Mouse (Mus musculus) mature B cell (primary cell): Measurements from ENCODE around the gene Hlcs.

Source experiments
- in situ Hi-C: fragments of 300-500 bp; cut with MboI; formaldehyde crosslinking; loops from 2 replicates; pipeline ENCODE4 v1.14.3; 2019

The Hlcs gene

DNA sequence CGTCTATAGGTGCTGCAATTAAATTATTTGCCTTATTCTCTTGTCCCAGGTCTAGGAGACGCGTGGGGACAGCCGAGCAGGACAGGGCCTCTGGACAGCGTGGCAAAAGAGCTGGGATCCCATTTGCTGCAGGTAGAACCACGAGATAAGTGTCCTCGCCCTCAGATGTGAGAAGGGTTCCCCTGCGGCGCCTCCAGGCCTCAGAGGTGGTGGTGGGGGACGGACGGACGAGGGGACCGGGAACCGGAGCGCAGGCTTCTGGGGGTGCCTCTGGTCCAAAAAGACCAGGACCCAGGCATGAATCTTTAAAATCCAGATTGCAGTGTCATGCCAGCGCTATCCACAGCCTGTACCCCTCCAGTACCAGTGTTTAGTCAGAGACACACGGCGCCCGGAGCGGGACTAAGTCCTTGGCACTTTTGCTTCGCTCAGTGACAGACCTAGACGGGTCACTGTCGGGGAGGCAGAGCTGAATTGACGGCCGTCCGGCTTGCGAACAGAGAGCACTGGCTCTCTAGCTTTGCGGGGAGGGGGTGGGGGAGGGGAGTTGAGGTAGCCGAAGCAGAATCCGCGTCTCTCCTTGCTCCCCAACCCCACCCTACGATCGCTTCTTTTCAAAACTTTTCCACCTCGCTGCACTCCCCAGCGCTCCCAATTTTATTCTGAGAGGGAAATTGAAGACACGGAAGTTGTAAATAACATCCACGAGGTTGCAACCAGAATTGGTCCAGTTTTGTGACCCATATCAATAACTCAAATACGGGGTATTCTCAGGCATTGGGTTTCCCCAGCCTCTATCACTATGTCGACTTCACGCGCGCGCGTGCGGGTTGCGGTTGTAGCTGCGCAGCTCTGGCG, 218.9 kb downstream of the Hlcs start:
- in situ Hi-C loops, result no loop called here

DNA sequence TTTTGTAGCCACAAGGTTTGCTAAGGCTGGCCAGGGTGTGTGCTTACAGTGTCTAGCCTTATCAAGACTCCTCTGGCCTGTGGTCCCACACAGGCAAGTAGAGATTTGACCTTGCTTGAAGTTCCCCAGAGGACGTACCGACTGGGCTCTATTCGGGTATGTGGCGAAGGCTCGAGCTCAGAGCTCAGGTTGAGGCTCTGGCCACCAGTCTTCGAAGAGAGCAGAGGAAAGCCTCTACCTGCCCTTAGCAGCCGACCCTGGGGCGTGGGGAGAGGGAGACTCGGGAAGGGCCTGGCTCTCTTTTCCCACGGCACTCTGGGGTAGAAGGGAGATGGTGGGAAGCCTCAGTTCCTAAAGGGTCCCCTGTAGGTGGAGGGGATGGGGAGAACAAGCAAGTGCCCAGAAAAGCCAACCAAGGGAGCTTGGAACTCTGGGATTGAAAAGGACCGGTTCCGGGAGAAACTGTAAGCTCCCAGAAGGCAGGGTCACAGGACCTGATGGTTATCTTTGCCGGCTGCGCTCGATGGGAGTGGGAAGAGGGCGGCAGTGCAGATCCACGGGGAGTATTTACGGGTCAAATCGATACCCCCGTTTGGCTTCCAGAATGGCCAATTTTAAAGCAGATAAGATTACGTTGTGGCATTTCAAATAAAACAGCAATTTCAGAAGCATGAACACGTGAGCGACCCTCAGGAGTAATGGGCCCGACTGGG, 220.1 kb downstream of the Hlcs start:
- in situ Hi-C loops, result no loop called here

GRCm38 (mm10) chr16:94092511-94093150, 220.7 kb downstream of the Hlcs start:
- in situ Hi-C loops, result no loop called here

DNA sequence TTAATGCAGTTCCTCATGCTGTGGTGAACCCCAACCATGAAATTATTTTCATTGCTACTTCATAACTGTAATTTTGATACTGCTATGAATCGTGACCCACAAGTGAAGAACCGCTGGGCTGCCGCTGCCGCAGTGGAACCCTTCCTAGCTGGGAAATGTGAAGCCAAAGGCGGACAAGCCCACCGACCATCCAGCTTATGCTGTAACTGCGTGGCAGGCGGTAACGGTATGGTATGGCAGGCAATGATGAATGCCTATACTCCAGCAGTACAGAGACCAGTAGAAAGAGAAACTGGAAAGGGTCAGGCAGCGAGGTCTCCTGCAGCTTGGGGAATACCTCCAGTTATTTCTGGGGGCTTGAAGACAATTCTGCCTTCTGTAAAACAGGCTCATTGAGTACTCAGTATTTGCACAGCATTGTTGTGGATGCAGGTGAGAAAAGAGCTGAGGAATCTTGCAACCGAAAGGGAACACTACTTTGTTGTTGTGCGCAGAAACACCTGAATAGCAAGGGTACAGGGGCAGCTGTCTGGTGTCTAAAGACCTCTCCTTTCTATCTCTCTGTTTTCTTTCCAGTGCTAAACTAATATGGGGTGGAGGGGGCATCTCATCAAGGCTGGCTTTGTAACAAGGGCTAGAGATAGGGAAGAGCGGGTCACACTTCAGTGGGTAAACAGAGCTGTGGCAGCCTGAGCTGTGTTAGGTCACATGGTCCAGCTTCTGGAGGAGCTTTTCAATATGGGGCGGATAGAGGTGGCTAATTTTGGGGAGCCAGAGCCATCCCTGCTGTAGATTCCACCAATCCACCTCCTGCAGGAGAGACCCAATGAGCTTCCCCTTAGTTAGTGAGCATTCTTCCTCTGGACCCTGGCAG, 224.3 kb downstream of the Hlcs start:
- in situ Hi-C loops, result no loop called here

DNA sequence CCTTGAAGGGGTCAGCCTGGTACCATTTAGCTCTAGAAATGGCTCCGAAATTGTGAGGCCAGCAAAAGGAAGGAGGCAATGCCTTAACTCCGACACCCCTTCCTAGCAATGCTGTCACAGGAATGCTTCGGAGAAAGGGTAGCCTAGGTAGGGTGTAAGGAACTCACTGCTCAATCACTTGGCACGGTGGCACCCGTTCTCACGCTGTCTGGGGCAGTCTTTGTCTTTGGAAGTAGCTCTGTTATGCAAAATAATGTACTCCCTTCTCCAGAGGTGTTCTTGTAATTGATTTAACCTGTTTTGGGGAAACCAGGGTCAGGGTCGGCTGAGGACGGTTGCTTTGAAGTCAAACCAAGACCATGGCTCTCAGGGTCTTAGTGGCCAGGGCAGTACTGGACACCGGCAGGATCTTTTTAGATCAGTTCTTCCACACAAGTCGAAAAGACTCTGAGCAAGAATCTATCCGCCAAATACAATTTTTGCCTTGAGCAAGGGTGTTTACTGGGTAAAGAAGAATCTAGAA, 225.1 kb downstream of the Hlcs start:
- in situ Hi-C loops, result no loop called here

- in situ Hi-C loops, result no loop called here
These were observed 225.7 kb downstream of the Hlcs start for GRCm38 (mm10) chr16:94087570-94088225.

DNA sequence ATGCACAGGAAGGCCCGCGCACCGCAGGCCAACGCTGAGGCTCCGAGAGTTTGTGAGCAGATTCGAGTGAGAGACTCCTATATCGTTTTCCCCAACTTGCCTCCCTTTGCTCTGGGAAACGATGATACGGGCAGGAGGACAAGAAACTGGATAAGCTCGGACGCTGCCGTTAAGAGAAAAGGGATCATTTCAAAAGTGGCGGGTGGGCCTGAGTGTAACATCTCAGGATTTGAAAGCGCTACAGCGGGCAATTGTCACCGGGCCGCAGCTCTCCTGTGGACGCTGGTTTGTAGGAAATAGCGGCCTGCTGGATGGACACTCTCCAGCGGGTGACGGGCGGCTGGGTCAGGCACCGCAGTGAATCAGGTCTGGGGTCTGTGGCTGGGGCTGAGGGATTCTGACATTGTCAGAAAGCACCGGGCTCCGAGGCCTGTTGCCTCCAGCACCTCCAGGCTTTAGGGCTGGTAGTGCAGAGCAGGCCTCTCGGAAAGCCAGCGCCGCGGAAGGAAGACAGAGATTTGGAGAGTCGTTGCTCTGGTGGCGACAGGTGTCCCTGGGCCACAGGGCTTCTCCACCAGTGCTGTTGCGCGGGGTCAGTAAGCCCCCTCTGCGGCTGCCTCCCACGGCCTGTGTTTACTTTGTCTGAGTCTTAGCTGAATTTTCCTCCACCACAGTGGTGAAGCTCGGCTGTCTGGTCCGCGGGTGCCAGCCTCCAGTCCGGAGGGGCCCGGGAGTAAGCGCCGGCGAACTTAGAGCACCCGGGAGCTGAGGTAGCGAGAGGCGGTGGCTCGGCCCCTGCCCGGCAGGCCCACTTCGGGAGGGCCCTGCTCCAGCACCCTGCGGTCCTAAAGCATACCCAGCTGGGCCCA, 226.4 kb downstream of the Hlcs start:
- in situ Hi-C loops, result no loop called here

GRCm38 (mm10) chr16:94085603-94086285, 227.6 kb downstream of the Hlcs start:
- in situ Hi-C loops, result no loop called here

DNA sequence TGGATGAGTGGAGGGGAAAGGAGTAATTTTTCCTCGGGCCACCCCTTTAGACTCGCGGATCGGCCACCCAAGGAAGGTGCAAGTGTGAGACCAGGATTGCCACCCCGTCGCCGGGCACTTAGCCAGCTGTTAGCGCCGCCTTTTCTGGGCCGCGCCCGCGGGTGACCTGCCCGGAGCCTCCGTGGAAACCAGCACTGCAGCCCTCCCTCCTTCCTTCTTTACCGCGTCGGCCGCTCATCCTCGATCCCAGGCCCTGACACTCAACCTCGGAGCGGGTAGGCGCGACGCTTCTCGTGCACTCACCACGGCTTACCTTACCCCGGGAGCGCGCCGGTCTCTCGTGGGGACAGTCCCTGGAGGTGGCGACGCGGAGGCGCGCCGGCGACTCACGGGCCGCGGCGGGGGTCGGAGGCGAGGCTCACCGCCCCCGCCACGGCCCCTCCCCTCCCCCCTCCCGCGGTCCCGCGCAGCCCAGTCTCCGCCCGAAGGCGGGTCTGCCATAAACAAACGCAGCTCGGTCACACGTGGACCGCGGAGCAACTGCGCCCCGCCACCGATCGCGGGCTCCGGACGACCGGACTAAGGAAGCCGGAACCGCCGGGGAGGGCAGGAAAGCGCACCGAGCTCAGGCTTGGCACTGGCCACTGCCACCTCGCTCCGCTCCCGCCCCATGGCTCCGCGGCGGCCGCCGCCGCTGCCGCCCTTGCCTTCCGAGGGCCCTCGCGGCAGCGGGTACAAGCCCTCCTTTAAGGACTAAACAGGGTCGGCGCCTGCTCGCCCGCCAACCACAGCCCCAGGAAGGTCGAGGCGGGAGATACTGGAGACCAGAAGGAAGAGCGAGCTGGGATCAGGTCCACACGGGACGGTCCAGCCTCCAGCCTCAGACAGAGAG, 228.4 kb downstream of the Hlcs start, which contains the start of gene Sim2:
Sim2 (plus strand) TSS at position 221 of the 892 bp plus-strand sequence.
- in situ Hi-C loops, result no loop called here

GRCm38 (mm10) chr16:94083848-94084525, 229.4 kb downstream of the Hlcs start:
- in situ Hi-C loops, result no loop called here

- in situ Hi-C loops, result no loop called here
These were observed 230.2 kb downstream of the Hlcs start for GRCm38 (mm10) chr16:94082960-94083847.

DNA sequence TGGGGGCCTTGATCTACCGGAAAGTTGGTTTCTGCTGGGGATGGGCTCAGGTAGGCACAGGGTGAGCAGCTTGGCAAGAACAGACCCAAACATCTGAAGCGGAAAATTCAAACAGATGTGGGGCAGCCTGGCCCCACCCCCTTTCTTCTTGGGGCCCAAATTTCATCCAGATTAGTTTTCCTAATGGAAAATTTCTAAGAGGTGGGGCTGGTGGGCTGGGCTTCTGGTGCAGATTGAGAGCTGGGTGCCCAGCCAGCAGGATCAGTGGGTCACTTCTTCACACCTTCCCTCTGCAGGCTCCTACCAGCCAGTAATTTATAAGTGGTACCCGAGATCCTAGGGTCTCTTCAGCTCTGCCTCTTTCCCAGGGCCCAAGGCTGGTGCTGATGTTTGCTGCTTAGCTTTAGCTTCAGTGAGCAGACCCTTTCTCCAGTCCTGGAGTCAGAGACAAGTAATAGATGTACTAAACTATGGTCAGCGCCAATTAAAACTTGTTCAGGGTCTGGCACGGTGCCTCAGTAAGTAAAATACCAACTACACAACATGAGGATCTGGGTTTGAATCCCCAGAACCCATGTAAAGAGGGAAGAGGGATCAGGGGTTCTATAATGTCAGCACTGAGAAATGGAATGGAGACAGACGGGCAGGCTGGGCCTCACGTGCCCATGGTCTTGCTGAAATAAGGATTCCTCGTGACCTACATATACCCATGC, 231.2 kb downstream of the Hlcs start:
- in situ Hi-C loops, result no loop called here

- in situ Hi-C loops, result no loop called here
These were observed 231.8 kb downstream of the Hlcs start for GRCm38 (mm10) chr16:94081596-94081995.

GRCm38 (mm10) chr16:94079856-94080555, 233.4 kb downstream of the Hlcs start:
- in situ Hi-C loops, result no loop called here
